Mouse (Mus musculus) MEL (cell line): ENCODE results near the gene Wdr45.

Source experiments
- CTCF ChIP-seq, 3 experiments: IDR thresholded peaks in 2 of 3; conservative IDR thresholded peaks in 1 of 3; 2 replicates each; pipeline ENCODE4 v1.5.1; 2011 to 2012; ENCODE audit warnings: low read length in 3 of 3, low read depth in 2 of 3, mild to moderate bottlenecking in 2 of 3, improper control_type of control experiment in 1 of 3, inconsistent platforms in 1 of 3, mixed read lengths in 1 of 3, moderate library complexity in 1 of 3; ENCODE audit not compliant: control insufficient read depth in 1 of 3, insufficient read depth in 1 of 3, poor library complexity in 1 of 3, severe bottlenecking in 1 of 3
- MEF2A ChIP-seq: IDR thresholded peaks from 2 replicates; pipeline ENCODE4 v1.6.1; 2014; ENCODE audit warnings: low read depth, mild to moderate bottlenecking, inconsistent platforms, low read length, improper control_type of control experiment; ENCODE audit not compliant: poor library complexity, insufficient replicate concordance, severe bottlenecking; ENCODE audit errors: extremely low read depth
- TAL1 ChIP-seq: IDR thresholded peaks from 2 replicates; pipeline ENCODE4 v1.6.1; 2012; ENCODE audit warnings: mild to moderate bottlenecking, inconsistent platforms, low read length, moderate library complexity, mixed read lengths

GRCm38 (mm10) chrX:7674284-7675000, 39.7 kb upstream of the Wdr45 start:
- TF ChIP-seq CTCF (IDR thresholded peaks at IDR 0.05 in 2 of 3, conservative IDR thresholded peaks at IDR 0.05 in 1 of 3; ENCODE audit: control insufficient read depth in 1 of 3, insufficient read depth in 1 of 3, low read depth in 2 of 3, low read length in 3 of 3, poor library complexity in 1 of 3, severe bottlenecking in 1 of 3) (no peak; a peak in 1 of 6 replicates), TAL1 (no peak), MEF2A (no peak)
